ENCODE assay signal across 14 mouse cellular contexts in the genomic region with DNA sequence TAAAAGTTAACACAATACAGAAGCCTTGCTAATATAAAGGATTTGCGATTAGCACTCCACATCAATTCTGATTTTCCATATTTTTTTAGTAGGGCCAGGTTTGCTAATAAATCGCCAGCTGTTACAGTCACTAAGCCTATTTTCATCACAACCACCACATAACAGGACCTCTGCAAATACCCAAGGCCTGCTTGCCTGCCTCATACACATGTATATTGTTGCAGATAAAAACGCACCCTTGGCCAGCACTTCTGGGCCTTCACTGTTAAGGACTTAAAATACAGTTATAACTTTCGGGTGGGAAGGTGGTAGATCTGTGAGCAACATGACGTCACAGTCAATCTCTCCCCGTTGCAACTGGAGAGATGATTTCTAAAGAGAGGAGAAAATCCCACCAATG.
"Had no signal": no experiment of that assay in that cellular context is flagged by ENCODE, and none has a peak within 500 bp of the region (broad histone marks: within the 10 kb centered on the region; RNA-seq: fewer than 3 reads in every experiment).

No protein-coding gene starts in this region.

- H3K4me2 ChIP-seq: liver, embryonic 13.5 days; midbrain, embryonic 12.5 days; neural tube, embryonic 13.5 days had no signal

- H3K9me3 ChIP-seq: liver, embryonic 13.5 days; midbrain, embryonic 12.5 days; neural tube, embryonic 13.5 days had no signal

- DNase-seq: kidney, adult 8-10 months; kidney, postnatal 36 days; liver; liver, embryonic 13.5 days; lung, adult 18-20 months; right cerebral cortex, postnatal 4 days; spleen, adult 18-20 months; thymus, adult 18-20 months; thymus, postnatal 14 days had no signal

- H3K27me3 ChIP-seq: liver, embryonic 13.5 days; midbrain, embryonic 12.5 days; neural tube, embryonic 13.5 days had no signal

- H3K36me3 ChIP-seq: liver, embryonic 13.5 days; midbrain, embryonic 12.5 days; neural tube, embryonic 13.5 days had no signal

- H3K27ac ChIP-seq: kidney, postnatal 0 days; layer of hippocampus, adult 2 months; liver, embryonic 13.5 days; midbrain, embryonic 12.5 days; neural tube, embryonic 13.5 days had no signal

- H3K4me3 ChIP-seq: layer of hippocampus, adult 2 months; liver, embryonic 13.5 days; midbrain, embryonic 12.5 days; neural tube, embryonic 13.5 days had no signal

- H3K9ac ChIP-seq: liver, embryonic 13.5 days; midbrain, embryonic 12.5 days; neural tube, embryonic 13.5 days had no signal

- ATAC-seq: intestine, postnatal 0 days had no signal

- H3K4me1 ChIP-seq: liver, embryonic 13.5 days had no signal
